8 mouse cellular contexts compared by ENCODE assay signal in the genomic region with DNA sequence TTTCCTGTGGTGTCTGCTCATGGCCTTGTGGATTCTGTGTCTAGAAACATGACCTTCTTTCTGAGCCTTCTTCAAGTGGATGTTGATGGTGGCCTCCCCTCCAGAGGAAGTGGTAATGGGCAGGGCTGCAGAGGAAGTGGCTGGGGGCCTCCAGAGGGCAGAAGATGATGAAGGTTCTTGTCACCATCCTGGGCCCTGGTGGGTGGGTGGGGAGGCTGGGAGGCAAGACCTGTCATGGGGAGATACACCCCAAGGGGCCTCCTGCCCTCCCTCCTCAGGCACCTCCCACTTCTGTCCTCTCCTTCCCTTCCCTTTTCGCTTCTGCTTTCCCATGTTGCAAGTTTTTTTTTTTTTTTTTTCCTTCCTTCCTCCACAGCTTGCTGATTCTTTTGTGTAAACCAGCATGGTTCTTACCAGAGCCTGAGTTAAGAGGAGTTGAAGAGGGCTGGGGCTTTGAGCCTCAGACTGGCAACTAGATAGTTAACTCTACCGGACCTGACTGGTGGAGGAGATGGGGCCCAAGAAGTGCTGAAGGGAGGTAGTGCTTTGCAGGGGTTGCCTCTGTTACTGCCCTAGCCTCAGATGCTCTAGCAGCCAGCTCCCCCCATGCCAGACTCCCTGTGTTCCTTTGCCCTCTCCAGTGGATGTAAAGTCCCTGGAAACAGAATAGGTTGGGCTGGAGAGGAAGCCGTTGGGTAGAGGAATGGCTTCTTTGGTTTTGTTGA. TPM values are rescaled to one million over a fixed set of nuclear protein-coding genes. Genes with fewer than 3 reads are reported as not detected.
DNase-seq lines count a peak whose midpoint lies in the region; ATAC-seq lines count a peak whose summit lies in the region.
"Had no signal": no experiment of that assay in that cellular context is flagged by ENCODE, and none has a peak within 500 bp of the region (broad histone marks: within the 10 kb centered on the region; RNA-seq: fewer than 3 reads in every experiment).

No protein-coding gene starts in this region.

- no peaks in the 10 kb centered on the region for H3K36me3 ChIP-seq in intestine, embryonic 14.5 days (ENCODE audit: control insufficient read depth, insufficient read depth, low read length)
- H3K36me3 ChIP-seq: midbrain, embryonic 12.5 days had no signal

- H3K27me3 ChIP-seq in intestine, embryonic 14.5 days (replicated peaks; ENCODE audit: control insufficient read depth, insufficient read depth, low read length): no peaks in the 10 kb centered on the region

- peaks cover 17% of the 10 kb centered on the region for H3K4me1 ChIP-seq in intestine, embryonic 14.5 days (replicated peaks; ENCODE audit: control insufficient read depth, insufficient read depth, low read length)

- no peak overlapping the region for H3K9ac ChIP-seq in intestine, embryonic 14.5 days (ENCODE audit: low read length)
- H3K9ac ChIP-seq: midbrain, embryonic 12.5 days had no signal

- peak overlapping the region; percentile 18; the same call in 1 of the 2 replicates for H3K27ac ChIP-seq in intestine, embryonic 14.5 days (ENCODE audit: low read depth)
- H3K27ac ChIP-seq: midbrain, embryonic 12.5 days had no signal

- DNase-seq in A20 (ENCODE audit: low read depth, low spot score) (peak; percentile 74), adipocyte (ENCODE audit: low spot score) (no peak)
- DNase-seq in intestine, embryonic 14.5 days (ENCODE audit: low spot score): peak; percentile 50
- peak; percentile 85 to 86 for DNase-seq in natural killer cell, adult 2 months (ENCODE audit: low spot score in 2 of 2)
- DNase-seq in frontal cortex, adult 2 months (ENCODE audit: extremely low spot score in 1 of 2, low spot score in 1 of 2): no peak
- no peak for DNase-seq in right cerebral cortex, adult 2 months (ENCODE audit: low spot score in 2 of 2)

- no peak overlapping the region for H3K4me2 ChIP-seq in intestine, embryonic 14.5 days (ENCODE audit: low read length)
- H3K4me2 ChIP-seq: midbrain, embryonic 12.5 days had no signal

- no peak overlapping the region for H3K4me3 ChIP-seq in intestine, embryonic 14.5 days (ENCODE audit: low read depth, low read length)
- H3K4me3 ChIP-seq: midbrain, embryonic 12.5 days had no signal

- ATAC-seq in CD4-positive, CD25-positive, alpha-beta regulatory T cell, adult 4 months: peak; percentile 86
- ATAC-seq in intestine, embryonic 14.5 days (replicated peaks; ENCODE audit: low FRiP score, low TSS enrichment, low read depth): no peak

- 38% methylated on average over 3 of the region's 3 CpGs for WGBS in intestine, embryonic 14.5 days

- no peaks in the 10 kb centered on the region for H3K9me3 ChIP-seq in intestine, embryonic 14.5 days (ENCODE audit: control insufficient read depth, low read length)
- H3K9me3 ChIP-seq: midbrain, embryonic 12.5 days had no signal

RNA-seq across cellular contexts. Expression of a gene that starts 9.7 kb away (rescaled TPM):
- 100 to 1,000 TPM in 1 of 2 experiments, 10 to 100 TPM in 1; 84.0 to 217 TPM for polyA plus RNA-seq in CD4-positive, CD25-positive, alpha-beta regulatory T cell, adult 4 months (2017; shearing (Covaris generic))
- polyA plus RNA-seq in intestine, embryonic 14.5 days (2014; fragmentation: Nextera tagmentation; extraction: Ambion mirVana): 3.0 and 3.3 TPM in 2 replicates
- polyA plus RNA-seq in frontal cortex, adult 2 months (2012; rRNA removed): 4.2 and 4.6 TPM in 2 replicates

RNA-seq across cellular contexts. Expression of a gene that starts 11.0 kb away (rescaled TPM):
- 1 to 10 TPM in 1 of 2 experiments, under 1 TPM in 1; 0.87 to 1.1 TPM for polyA plus RNA-seq in CD4-positive, CD25-positive, alpha-beta regulatory T cell, adult 4 months (2017; shearing (Covaris generic))
- 0.30 and 0.58 TPM in 2 replicates for polyA plus RNA-seq in intestine, embryonic 14.5 days (2014; fragmentation: Nextera tagmentation; extraction: Ambion mirVana)
- polyA plus RNA-seq in frontal cortex, adult 2 months (2012; rRNA removed): 0.34 and 0.64 TPM in 2 replicates

Comparison
In these comparisons a context has a peak if more than half of its experiments do, and no peak if none do; other contexts are left out.
1. DNase-seq: peak in A20 (single experiment), intestine, embryonic 14.5 days (single experiment) and natural killer cell, adult 2 months (2 of 2); none in frontal cortex, adult 2 months (0 of 2), right cerebral cortex, adult 2 months (0 of 2) and adipocyte (single experiment).
2. RNA of a gene that starts 9.7 kb away (polyA plus RNA-seq): 84.0 to 217 TPM in CD4-positive, CD25-positive, alpha-beta regulatory T cell, adult 4 months; 4.2 to 4.6 TPM in frontal cortex, adult 2 months and 3.0 to 3.3 TPM in intestine, embryonic 14.5 days; every median in the first group is over 10 times any median in the second.